Mouse (Mus musculus) ES-Bruce4 (cell line): ENCODE measurements around the gene Sin3a.

Experiments used
- CTCF ChIP-seq: IDR thresholded peaks from one replicate; pipeline ENCODE4 v1.8.1; 2011; ENCODE audit warnings: low read depth, low read length
- POLR2A ChIP-seq: IDR thresholded peaks from one replicate; pipeline ENCODE4 v1.8.1; 2011; ENCODE audit warnings: low read length; ENCODE audit not compliant: insufficient read depth

DNA sequence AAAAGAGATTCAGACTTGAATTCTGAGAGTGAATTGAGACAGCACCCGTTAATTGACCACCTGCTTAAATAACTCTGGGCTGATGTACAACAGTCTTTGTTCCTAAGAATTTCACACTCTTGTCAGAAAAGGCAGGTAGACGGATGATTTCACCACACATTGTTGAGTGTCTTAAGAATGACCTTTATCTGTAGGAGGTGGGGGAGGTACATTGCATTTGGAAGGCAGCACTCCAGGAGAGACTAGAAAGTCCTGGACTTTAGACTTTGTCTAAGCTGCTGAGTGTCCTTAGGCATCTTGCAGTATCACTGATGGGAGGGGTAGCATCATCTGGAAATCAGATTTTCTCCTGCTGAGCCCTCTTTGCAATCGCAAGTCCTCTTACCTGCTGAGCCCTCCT, 10.4 kb downstream of the Sin3a start:
- TF ChIP-seq CTCF = no peak
- TF ChIP-seq POLR2A = no peak
